Mouse (Mus musculus) lung, adult 2 months (tissue): ENCODE data around the gene Gm20503.

Source experiments
- CTCF ChIP-seq: fragments of 200-500 bp; IDR thresholded peaks from 2 replicates; pipeline ENCODE4 v1.5.1; 2011; ENCODE audit warnings: mild to moderate bottlenecking, low read length, control low read depth; ENCODE audit not compliant: insufficient read depth
- POLR2A ChIP-seq: fragments of 200-500 bp; IDR thresholded peaks from 2 replicates; pipeline ENCODE4 v1.6.1; 2011; ENCODE audit warnings: low read depth, mild to moderate bottlenecking, control low read depth, low read length, borderline replicate concordance; ENCODE audit errors: extremely low read depth

- TF ChIP-seq CTCF (no peak), POLR2A (no peak)
Observed at GRCm38 (mm10) chr4:58970678-58971077, 32.3 kb upstream of the Gm20503 start.
